Mouse (Mus musculus) hindbrain, embryonic 16.5 days (tissue): ENCODE measurements around the gene 2700049A03Rik. TPM values are rescaled to one million over a fixed set of nuclear protein-coding genes. Genes with fewer than 3 reads are reported as not detected.

Source experiments
- polyA plus RNA-seq: library from polyadenylated mRNA; unstranded; fragments of >200 nt; fragmentation: Nextera tagmentation; extraction: Ambion mirVana; gene quantifications from 2 replicates; pipeline ENCODE4 v1.2.1, GENCODE M21; 2015

Gene 2700049A03Rik
- polyA plus RNA-seq, 1 experiment from 2014 or later = 11.4 TPM

Other genes starting within 250 kb of the 2700049A03Rik start
- 172 and 196 TPM in 2 replicates for gene Actr10, start 199.0 kb upstream of the 2700049A03Rik start, polyA plus RNA-seq
- gene Psma3, start 162.2 kb upstream of the 2700049A03Rik start, polyA plus RNA-seq = 489 and 503 TPM in 2 replicates
- gene Arid4a, start 120.9 kb upstream of the 2700049A03Rik start, polyA plus RNA-seq = 41.4 and 41.7 TPM in 2 replicates
- gene Tomm20l, start 25.4 kb upstream of the 2700049A03Rik start, polyA plus RNA-seq = not detected in 2 replicates
- 113 and 118 TPM in 2 replicates for gene Timm9, start 164 bp upstream of the 2700049A03Rik start, polyA plus RNA-seq
- 15.8 and 21.2 TPM in 2 replicates for gene Dact1, start 173.0 kb downstream of the 2700049A03Rik start, polyA plus RNA-seq